Mouse (Mus musculus) macrophage (primary cell): Measurements from ENCODE around the gene Lrig1. TPM values are rescaled to one million over a fixed set of nuclear protein-coding genes. Genes with fewer than 3 reads are reported as not detected.

Experiments
- H3K27ac ChIP-seq: fragments of 350-480 bp; formaldehyde crosslinking; 2 replicates; pipeline ENCODE4 v1.9.0; 2021
- H3K36me3 ChIP-seq: fragments of 350-480 bp; formaldehyde crosslinking; 2 replicates; pipeline ENCODE4 v1.9.0; 2021; ENCODE audit errors: inconsistent target
- H3K4me3 ChIP-seq: fragments of 350-480 bp; formaldehyde crosslinking; 2 replicates; pipeline ENCODE4 v1.9.0; 2021; ENCODE audit errors: inconsistent target
- H3K79me2 ChIP-seq: fragments of 350-480 bp; formaldehyde crosslinking; 2 replicates; pipeline ENCODE4 v1.9.0; 2021; ENCODE audit errors: inconsistent target
- WGBS: methylation state at CpG from one replicate; pipeline ENCODE4 v1.1.7; 2026; ENCODE audit warnings: inconsistent platforms; ENCODE audit not compliant: missing documents; 5-methylcytosine and 5-hydroxymethylcytosine counted together
- polyA plus RNA-seq: library from polyadenylated mRNA; stranded (reverse); fragments of 250-400 nt; gene quantifications from 3 replicates; pipeline ENCODE4 v1.2.4, GENCODE M21; 2018; ENCODE audit warnings: inconsistent platforms

Lrig1 gene
- polyA plus RNA-seq, 1 experiment from 2014 or later, result 0.30 TPM

DNA sequence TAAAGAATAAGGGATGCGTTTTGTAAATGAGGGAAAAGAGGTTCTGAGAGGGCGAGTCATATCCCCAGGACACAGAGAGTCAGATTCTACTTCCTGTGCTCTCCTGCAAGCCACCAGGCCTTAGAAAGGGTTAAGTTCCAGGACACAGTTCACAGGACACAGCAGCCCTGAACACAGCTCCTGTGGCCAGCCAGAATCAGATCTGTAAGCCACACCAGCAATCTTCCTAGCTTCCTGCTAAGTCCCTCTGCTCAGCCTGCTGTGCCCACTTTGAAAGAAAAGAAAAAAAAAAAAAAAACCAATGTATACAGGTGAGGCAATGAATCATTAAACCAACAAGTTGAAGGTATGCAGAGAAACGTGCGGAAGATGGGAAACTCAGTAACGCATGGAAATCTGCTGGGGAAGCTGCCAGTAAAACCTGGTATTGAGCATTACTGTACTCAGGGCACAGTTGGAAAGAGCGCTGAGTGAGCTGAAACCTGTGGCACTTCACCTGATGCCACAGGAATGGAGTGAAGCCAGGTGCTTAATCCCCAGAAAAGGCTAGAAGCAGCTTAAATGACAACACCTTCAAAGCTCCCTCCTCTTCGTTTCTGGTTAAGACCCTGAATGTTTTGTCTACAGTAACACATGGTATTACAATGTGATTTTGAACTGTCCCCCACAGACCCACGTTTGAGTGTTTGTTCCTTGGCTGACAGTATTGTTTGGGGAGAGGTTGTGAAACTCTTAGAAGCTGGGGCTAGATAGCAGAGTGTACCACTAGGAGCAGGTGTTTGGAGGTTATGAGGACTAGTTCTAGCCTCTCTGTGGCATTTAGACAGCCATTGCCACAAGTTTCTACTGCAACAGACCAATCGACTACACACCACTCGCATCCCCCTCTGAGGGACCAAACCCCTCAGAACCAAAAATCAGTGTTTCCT, 46.3 kb downstream of the Lrig1 start:
- Histone ChIP-seq H3K79me2 (no peaks in the 10 kb centered on the region), H3K27ac (no peak overlapping the region), H3K4me3 (no peak overlapping the region), H3K36me3 (no peaks in the 10 kb centered on the region)
- 86% methylated on average over 10 of the region's 10 CpGs for WGBS

DNA sequence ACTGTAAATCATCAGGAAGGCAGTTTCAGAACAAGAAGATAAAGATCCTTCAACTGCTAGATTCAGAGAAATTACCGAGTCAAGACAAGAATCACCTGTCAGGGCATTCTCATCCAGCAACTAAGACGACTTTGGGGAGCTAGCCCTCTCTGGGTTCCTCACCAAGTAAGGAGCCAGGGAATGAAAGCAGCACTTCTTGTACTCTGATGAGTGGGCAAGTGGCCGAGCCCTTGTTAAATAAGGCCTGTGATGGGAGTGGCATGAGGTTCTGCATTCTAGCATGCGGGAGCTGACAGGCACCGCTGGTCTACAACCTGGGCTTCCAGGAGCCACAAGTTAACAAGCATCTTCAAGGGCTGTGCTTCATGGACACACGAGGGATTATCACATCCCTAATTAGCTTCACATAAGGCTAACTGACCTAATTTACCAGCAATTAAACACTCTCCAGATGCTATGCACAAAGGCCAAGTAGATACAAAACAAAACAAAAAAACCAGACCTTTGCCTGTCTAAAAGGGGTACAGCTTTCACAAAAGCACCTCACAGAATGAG, 47.2 kb downstream of the Lrig1 start:
- Histone ChIP-seq H3K79me2 (no peaks in the 10 kb centered on the region), H3K27ac (no peak overlapping the region), H3K36me3 (no peaks in the 10 kb centered on the region), H3K4me3 (no peak overlapping the region)
- 93% methylated on average over 6 of the region's 6 CpGs for WGBS

DNA sequence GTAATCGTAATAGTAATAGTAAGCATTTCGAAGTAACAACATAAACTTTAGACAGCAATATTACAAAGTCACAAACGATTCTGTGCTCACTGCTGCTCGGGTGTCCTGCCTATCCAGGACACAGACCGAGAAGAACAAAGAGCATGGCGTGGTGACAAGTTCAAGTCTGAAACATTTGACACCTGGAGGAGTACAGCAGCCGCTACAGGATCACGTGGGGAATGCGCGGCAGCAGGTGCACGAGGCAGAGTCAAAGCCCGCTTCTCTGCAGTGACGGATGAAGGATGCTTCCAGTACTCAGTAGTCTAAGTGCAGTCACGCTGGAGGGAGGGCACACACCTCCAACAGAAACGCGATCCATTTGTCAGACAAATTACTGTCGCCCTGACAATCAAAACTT, 48.4 kb downstream of the Lrig1 start:
- no peaks in the 10 kb centered on the region for H3K79me2 ChIP-seq
- no peak overlapping the region for H3K4me3 ChIP-seq
- H3K27ac ChIP-seq, result no peak overlapping the region
- WGBS, result 95% methylated on average over 17 of the region's 17 CpGs
- H3K36me3 ChIP-seq, result no peaks in the 10 kb centered on the region

DNA sequence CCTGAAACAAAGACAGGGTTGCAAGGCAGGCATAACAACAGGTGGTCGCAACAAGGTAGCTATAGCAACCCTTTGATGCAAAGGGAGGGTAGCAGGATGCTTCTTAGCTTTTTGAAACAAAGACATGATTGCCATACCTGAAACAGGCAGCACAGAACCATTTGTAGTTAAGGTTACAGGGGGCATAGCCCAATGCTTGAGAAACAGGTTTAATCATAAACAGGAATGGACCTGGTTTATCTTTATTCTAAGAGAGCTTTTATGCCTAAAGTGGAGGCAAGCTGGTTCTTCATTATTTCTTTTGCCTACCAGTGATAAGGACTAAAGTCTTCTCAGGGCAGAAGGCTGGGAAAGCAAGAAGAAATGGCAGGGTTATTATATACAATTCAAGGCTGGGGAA, 50.3 kb downstream of the Lrig1 start:
- Histone ChIP-seq H3K36me3 (no peaks in the 10 kb centered on the region), H3K79me2 (no peaks in the 10 kb centered on the region), H3K4me3 (no peak overlapping the region), H3K27ac (no peak overlapping the region)
- 100% methylated on average over 1 of the region's 1 CpGs for WGBS

DNA sequence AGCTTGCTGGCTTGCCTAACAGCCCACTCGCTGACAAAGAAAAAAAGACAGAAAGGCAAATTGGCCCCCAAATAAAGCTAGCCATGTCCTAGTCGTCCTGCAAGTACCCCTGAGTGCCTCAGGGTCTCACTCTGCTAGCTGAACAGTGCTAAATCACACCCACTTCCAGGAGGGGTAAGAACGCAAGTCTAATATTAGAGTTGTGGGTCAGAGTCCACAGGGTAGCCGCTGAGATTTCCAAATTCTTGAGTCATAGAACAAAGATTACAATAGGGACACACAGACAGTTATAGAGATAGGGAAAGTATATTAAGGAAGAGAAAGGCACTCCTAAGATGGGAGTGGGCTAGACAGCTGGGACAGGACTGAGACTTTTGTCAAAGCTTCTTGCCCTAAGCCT, 51.5 kb downstream of the Lrig1 start:
- Histone ChIP-seq H3K4me3 (no peak overlapping the region), H3K27ac (no peak overlapping the region), H3K36me3 (no peaks in the 10 kb centered on the region), H3K79me2 (no peaks in the 10 kb centered on the region)
- 76% methylated on average over 4 of the region's 4 CpGs for WGBS

DNA sequence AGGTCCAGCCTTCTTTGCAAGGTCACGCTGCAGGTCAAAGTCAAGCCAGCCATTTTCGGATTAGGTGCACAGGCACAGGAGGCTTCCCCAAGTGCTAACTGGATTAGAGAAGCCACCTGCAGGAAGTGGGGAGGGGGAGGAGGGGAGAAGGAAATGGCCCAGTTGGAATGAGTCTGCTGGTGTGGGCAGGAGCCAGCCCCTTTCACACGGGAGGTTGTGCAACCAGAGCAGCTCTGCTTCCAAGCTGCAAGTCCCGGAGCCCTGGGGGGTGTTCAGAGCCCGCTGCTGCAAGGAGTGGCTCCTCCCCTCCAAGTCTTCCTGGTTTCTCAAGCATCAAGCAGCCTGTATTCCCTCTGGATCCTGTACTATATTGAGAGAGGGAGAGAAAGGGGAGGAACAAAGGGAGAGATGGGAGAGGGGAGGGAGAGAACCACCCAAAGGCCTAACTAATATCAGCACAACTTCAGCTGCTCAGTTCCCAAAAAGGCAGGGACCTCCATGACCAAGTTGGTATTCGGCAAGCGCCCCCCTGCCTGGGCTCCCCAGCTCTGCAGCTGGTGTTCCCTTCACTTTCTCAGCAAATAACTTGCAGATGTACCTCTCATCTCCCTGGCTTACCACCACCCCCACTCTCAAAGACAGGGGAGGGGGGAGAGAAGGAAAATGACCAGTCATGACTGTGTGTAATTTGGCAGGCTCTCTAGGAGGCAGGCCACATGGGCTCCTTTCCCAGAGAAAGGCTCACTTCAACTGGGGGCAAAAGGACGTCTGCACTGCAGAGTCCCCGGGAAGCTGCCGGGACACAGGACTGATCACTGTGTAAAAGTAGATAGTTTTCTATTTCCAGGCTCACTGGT, 52.2 kb downstream of the Lrig1 start:
- WGBS, result 35% methylated on average over 9 of the region's 10 CpGs
- H3K36me3 ChIP-seq, result no peaks in the 10 kb centered on the region
- H3K4me3 ChIP-seq, result no peak overlapping the region
- no peak overlapping the region for H3K27ac ChIP-seq
- no peaks in the 10 kb centered on the region for H3K79me2 ChIP-seq

DNA sequence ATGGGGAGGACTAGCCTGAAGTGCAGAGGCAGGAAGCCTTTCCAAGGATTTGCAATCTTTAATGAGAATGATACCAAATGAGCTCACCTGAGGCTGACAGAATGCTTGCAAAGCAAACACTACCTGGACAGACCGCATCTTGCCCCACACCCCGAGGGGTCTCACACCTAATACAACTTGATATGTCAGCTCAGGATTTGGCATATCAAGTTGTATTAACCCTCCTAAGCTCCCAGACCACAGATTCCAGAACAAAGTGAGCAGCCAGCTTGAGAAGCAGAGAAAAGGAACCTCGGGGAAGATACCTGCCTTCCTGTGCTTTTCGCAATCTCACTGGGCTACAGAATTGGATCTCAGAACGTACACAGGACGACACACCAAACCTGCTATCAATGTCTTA, 53.1 kb downstream of the Lrig1 start:
- H3K4me3 ChIP-seq, result no peak overlapping the region
- H3K27ac ChIP-seq, result no peak overlapping the region
- H3K36me3 ChIP-seq, result no peaks in the 10 kb centered on the region
- H3K79me2 ChIP-seq, result no peaks in the 10 kb centered on the region
- WGBS, result 78% methylated on average over 6 of the region's 6 CpGs

DNA sequence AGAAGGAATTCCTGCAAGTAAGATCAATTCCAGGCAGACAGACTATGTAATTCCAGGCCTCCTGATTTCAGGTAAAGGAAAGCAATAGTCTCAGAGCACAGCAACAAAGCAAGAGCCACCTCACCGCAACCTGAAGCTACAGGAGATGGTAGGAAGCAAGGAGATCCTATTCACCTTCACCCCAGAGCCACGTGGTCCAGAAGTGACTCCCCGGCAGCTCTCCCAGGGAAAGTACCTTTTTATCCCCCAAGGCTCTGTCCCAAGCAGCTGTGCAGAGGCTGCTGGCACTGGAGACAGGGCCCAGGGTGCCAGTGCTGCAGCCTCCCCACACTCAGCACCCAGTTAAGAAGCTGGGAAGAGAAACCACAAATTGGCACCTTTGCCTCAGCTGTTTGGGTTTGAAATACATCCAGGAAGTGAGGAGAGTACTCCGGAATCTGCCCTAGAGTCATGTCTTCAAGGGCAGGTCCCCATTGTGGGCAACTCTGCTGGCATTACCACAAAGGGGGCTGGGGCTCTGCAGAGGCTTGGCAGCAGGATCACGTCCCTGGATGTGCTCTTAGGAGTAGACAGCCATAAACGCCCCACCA, 53.6 kb downstream of the Lrig1 start:
- Histone ChIP-seq H3K4me3 (no peak overlapping the region), H3K27ac (no peak overlapping the region), H3K36me3 (no peaks in the 10 kb centered on the region), H3K79me2 (no peaks in the 10 kb centered on the region)
- 56% methylated on average over 6 of the region's 6 CpGs for WGBS

DNA sequence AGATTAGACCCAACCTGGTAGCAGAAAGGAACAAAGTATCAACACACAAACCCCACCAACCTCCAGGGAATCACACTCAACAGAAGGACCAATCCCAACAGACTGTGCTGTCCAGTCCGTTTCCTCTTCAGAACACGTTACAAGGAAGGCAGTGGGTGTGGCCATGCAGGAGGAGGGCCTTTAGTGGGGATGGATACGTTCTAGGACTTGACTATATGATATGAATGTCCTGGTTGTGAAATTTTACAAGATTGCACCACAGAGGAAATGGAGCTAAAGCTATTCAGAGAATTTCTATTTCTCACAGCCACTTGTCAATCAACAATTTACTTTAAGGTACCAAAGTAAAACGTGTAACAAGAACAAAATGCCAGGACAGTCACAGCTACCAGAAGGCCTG, 54.2 kb downstream of the Lrig1 start:
- Histone ChIP-seq H3K27ac (no peak overlapping the region), H3K79me2 (no peaks in the 10 kb centered on the region), H3K4me3 (no peak overlapping the region), H3K36me3 (no peaks in the 10 kb centered on the region)
- WGBS, result 6% methylated on average over 4 of the region's 4 CpGs

DNA sequence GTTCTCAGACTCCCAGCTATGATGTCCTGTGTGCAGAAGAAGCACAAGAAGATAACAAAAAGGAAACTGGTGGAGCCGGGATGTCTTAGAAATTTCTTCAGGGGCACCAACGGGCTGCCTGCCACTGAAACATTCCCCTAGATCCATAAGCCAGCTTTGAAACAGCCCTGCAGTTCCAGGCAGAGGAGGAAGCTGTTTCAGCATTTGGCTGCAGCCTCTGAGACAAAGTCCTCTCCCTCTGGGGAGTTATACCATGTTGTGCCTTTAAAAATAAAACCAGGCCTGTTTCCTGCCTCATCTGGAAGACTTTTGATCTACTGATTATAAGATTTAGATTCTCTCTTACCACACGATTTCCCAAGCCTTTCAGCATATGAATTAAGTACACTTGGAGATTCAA, 55.3 kb downstream of the Lrig1 start:
- Histone ChIP-seq H3K27ac (no peak overlapping the region), H3K4me3 (no peak overlapping the region), H3K36me3 (no peaks in the 10 kb centered on the region), H3K79me2 (no peaks in the 10 kb centered on the region)
- WGBS, result 63% methylated on average over 3 of the region's 3 CpGs

DNA sequence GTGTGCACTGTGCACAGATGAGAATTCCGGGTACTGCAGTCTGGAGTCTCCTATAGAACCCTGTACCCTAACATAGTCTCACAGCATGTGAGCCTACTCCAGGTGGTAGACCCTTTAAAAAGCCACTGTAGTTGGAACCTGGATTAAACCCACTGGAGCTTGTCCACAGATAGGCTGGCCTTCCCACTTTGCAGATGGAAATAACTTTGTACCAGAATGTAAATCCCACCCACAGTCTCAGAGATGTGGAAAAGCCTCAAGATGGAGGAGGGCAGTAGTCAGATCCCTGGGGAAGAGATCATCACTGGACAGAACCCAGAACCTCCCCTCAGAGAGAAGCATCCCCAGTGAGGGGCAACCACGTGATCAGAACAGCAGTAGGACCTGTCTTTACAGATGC, 56.0 kb downstream of the Lrig1 start:
- WGBS, result 85% methylated on average over 2 of the region's 2 CpGs
- Histone ChIP-seq H3K27ac (no peak overlapping the region), H3K36me3 (no peaks in the 10 kb centered on the region), H3K79me2 (no peaks in the 10 kb centered on the region), H3K4me3 (no peak overlapping the region)

DNA sequence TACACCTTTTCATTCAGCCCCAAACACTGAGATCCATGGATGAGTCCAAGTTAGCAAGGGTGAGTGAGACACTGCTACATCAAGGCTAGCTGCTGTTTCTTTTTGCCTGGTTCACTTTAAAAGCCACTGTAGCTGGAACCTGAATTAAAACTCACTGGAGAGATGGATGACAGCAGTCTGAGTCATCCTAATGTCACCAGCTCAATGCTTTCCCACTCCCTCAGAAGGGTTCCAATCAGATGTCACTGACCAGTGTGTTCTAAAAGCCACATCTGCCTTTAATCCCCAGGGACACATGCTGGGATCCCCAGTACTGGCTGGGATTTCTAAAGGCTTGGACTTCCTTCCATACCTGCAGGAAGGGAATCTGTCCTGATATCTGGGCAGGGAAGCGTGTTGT, 57.9 kb downstream of the Lrig1 start:
- no peaks in the 10 kb centered on the region for H3K79me2 ChIP-seq
- 94% methylated on average over 1 of the region's 1 CpGs for WGBS
- no peak overlapping the region for H3K4me3 ChIP-seq
- H3K27ac ChIP-seq, result no peak overlapping the region
- no peaks in the 10 kb centered on the region for H3K36me3 ChIP-seq

DNA sequence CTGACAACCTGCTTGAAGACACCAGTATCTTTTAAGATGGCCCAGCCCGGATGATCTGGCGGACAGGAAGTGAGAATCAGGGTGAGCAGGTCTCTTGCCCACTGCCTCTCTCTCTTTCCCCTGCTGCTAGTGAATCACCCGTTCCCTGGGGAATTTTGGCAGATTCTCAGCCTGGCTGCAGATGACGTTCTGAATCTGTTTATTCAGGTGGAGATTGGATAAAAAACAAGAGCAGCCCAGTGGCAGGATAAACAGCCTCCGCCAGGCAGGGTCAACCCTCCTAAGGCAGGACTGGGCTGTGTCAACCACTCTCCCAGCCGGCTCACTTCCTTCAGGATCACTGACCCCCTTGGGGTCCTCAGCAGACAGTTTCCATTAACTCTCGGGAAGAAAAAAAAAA, 59.7 kb downstream of the Lrig1 start:
- H3K27ac ChIP-seq, result no peak overlapping the region
- WGBS, result 77% methylated on average over 7 of the region's 7 CpGs
- H3K36me3 ChIP-seq, result no peaks in the 10 kb centered on the region
- H3K79me2 ChIP-seq, result no peaks in the 10 kb centered on the region
- no peak overlapping the region for H3K4me3 ChIP-seq

DNA sequence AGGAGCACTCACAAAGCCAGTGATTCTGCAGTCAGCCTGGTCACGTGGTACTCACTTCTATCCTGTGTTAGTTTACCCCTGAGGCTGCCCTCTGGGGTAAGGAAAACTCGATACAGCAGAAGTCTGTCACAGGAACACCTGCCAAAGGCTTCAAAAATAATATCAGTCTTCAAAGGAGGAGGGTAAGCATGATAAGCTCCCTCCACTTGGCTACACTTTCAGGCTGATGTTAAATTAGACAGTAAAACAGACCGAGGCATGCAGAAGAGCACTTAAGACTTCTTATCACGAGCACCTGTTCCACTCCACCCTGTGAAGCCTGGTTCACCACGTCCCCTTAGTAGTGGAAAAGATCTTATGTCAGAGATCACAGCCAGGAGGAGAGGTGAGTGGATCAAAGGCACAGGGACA, 62.9 kb downstream of the Lrig1 start:
- H3K27ac ChIP-seq, result no peak overlapping the region
- H3K79me2 ChIP-seq, result no peaks in the 10 kb centered on the region
- 91% methylated on average over 5 of the region's 5 CpGs for WGBS
- H3K4me3 ChIP-seq, result no peak overlapping the region
- no peaks in the 10 kb centered on the region for H3K36me3 ChIP-seq
